Mouse (Mus musculus) left cerebral cortex, adult 11 months (tissue): ENCODE measurements at regions not wholly inside any gene's neighbourhood (a gene's known extent, or its start where the extent isn't known, plus 50 kb on each side); places are given as distances from the start of the nearest gene placed in this dataset.

Experiments used
- DNase-seq: peaks from one replicate; pipeline ENCODE4 v3.0.0; 2022; ENCODE audit warnings: low spot score

DNA sequence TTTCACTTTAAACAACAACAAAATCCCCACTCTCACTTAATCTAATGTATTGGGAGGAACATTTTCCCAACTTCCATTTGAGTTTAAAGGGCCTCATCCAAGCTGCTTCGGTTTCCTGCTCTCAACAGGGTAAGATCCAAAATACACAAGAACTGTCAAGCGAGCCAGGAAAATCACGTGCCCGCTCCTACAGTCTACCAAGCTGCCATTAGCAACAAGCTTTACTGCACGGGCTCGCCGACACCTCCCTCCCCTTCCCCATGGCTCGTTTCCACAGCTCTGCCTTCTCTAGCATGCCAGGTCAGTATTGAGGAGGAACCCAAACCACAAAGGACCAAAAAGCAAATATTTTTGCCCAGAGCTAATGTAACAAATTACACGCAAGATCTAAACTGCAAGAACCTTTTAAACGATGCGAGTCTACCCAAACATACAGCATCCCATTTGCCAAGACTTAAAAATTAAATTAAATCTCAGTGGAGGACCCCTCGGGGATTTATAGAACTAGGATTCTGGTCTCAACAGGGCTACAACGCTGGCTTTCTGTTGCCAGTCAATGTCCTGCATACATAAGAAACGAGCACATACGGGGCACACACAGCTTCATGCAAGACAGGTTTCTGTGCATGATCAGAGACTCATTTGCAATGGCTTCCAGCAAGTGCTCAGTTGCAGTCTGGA lies 435.4 kb upstream of the Jarid2 start:
- no peak for DNase-seq

DNA sequence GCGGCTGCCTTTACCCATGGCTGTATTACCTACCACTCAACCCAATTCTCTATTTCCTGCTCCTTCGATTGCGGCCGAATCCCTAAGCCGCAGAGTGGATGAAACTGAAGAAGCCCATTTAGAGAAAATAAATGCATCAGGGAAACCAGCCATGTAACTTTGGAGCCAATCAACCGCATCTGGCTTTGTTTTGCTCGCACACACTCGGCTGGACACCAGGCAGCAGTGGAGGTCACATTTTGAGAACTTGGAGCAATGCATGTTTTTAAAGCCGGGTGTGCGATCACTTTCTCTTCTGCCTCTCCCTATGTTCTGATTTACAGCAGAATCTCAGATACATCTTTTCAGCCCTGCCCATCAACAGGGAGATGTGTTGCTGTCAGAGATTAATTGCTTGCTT lies 433.7 kb upstream of the Jarid2 start:
- DNase-seq: no peak

DNA sequence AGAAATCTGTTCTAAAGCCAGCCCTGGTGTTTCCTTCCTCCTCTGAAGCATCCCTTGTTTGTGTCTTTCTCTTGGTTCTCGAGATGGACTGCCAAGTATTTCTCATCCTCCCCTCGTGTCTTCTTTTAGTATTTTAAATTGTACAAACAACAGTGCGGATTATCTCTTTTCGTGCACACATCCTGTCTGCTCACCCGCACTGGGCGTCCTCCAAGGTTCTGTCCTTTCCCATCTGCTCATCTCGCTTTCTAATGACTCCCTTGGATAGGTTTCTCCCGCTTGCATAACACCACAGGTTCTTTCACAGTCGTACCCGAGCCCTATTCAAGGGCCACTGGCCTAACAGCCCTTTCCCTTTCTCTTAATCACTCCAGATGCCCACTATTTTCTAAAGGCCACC lies 428.7 kb upstream of the Jarid2 start:
- DNase-seq: no peak

DNA sequence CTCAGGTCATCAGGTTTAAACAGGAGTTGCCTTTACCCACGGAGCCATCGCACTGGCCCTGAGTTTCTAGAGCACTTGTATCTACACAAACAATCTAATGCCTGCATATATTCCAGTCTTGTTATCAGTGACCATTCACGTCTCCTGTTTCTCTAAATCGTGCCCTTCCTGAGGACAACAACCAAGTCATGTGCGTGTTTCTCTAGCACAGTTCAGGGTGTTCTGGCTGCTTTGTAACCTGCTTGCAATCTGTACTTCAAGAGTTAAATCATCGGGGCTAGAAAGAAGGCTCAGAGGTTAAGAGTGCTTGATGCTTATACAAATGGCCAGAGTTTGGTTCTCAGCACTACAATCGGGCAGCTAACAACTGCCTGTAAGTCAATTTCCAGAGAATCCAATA lies 428.1 kb upstream of the Jarid2 start:
- DNase-seq: no peak

DNA sequence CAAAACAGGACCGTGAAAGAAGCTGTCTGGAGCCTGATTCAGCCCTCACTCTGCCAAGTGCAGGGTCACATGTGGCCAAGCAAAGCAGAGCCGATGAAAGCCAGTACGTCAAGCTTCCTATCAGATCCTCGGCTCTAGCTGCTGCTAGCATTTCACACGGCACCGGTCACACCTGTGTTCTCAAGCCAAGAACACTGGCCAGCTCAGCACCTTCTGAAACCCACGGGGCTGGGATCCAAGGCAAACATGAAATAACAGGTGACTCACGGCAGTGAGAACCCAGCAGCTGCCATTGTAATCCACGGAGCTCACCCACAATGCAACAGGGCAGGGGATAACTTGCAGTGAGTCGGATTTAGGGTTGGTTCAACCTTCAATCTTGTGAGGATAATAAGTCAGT lies 427.3 kb upstream of the Jarid2 start:
- DNase-seq: no peak

DNA sequence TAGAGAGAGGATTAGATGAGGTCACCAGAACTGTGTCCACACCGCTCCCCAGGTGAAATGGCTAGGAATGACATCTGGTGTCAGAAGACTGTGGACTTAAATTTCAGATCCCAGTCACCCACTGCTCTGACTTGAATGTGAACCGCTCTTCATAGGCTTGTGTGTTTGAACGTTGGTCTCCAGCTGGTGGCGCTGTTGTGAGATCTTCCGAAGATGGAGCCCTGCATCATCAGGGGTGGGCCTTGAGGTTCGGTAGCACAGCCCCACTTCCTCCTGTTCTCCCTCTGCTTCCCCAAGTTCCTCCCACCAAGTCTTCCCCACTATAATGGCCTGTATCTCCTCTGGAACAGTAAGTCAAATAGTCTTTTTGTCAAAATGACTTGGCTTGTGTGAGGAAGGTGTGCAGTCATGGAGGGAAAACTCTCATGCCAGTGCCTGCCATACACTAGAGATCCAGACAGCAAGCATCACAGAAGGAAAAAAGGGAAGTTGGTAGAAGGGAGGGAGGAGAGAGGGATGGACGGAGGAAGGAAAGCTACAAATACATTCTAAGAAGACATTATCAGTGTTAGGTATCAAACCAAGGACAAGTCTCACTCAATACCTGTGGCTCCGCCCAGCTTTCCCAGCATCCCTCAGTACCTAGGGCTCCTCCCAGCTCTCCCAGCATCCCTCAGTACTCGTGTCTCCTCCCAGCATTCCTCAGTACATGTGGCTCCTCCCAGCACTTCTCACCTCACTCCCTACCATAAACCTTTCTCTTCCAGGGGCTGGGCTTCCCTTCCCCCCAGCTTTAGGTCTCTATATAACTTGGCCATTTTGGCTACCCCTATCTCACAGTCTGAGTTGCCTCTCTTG lies 423.9 kb upstream of the Jarid2 start:
- no peak for DNase-seq

DNA sequence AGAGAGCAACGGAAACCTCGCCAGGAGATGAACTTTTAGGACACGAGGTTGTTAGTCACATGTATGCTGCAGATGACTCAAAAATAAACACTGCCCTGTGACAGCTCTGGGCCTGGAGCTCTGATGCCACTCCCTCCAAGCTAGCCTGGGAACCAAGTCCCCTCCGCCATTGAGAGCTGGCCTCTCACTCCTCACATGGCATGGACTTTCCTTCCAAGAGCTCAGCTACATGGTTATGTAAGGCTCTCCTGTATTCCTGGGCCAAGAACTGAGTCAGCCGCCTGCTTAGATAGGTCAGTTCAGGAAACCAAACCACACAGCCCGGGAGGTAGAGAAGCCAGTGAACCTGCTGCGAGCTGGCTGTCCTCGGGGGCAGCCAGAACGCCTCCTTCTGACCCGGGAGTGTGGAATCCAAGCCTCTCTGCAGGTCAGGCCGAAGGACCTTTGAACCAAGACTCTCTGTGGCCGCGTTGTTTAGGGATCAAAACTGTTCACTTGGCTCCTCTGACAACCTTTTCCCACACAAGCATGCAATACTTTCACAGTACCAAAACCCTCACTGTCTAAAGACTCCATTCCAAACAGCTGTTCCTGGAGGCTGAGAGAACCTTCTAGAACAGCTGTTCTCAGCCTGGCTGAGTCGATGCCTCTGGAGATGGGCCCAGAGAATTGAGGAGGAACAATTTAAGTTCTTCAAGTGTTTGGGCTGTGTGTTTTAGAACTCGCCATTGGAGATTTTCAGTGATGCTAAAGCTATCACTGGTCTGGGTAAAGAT lies 422.8 kb upstream of the Jarid2 start:
- peak; percentile 45 for DNase-seq

DNA sequence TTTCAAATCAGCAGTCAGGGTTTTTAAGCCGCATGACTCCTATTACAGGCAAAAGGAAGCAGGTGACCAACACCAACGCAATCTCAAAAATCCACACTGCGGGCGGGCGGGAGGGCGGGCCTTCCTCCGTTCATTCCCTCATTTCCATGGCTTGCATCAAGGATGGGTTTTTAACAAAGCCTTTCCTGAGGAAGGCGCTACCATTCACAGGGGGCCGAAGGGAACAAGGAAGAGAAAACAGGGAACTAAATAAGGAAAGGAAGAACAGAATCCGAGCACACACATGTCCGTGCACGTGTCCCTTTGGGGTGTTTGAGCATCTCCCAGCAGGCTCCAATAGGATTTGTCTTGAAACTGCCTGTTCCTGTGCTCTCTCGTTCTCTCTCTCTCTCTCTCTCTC lies 421.0 kb upstream of the Jarid2 start:
- DNase-seq: no peak

DNA sequence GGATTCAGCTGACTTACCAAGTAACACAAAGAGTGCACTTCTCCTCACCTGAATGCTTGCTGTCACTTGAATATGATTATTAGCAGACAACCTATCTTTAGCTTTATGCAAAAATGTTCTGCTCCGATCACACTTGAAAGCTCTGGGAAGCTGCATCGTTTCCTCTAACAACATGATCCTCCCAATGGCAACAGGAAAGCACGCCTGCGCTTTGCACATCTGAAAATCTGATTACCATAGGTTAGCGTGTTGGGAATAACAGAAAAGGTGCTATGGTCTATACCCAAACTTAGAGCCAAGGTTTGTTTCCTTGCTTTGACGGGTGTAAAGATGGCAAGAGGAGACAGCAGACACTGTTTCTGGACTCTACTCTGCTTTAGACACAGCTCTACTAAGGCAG lies 417.0 kb upstream of the Jarid2 start:
- no peak for DNase-seq

DNA sequence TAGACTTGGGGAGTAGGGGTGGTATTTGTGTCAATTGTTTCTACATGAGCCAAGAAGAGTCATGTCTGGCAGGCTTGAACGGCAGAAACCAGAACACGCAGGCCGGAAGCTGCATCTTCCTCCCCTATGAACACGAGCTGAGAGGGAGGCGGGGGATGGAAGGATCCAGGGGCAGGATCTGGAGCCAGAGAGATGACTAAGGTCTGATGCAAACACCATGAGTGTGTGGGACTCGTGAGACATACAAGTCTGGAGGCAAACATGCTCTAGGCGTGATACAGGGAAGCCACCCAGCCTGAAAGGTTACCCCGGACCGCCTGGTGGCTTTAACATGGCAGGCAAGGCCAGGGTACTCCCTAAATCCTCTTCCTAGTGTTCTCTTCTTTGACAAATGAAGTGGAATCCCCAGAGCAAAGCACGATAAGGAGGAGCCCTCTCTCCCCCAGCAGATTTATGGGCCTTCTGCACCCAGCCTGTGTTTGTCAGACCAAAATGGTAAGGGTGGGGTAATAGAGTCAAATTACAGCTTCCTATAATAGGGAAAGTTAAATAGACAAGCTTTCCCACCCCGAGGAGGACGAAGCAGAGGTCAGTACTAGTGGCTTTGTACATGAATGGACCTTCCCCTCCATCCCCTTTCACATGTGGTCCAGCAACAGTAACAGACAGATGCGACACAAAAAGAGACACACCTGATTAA lies 412.4 kb upstream of the Jarid2 start:
- no peak for DNase-seq

DNA sequence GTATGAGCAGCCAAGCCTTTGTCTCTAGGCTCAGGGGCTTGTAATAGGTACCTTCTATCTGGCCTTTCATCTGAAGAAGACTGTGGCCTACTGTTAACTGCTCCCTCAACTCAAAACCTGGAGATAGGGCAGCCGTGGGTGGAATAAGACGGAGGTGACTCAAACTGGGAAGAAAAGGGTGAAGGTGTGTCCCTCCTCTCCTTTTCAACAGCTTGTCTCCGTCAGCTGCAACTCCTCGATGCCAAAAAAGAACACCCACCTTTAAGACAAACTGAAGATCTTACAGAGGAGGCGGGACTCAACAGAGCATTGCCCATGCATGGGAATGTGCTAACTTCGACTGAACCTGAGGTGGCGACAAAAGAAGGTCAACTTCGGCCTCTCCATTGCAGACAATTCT lies 411.7 kb upstream of the Jarid2 start:
- no peak for DNase-seq

DNA sequence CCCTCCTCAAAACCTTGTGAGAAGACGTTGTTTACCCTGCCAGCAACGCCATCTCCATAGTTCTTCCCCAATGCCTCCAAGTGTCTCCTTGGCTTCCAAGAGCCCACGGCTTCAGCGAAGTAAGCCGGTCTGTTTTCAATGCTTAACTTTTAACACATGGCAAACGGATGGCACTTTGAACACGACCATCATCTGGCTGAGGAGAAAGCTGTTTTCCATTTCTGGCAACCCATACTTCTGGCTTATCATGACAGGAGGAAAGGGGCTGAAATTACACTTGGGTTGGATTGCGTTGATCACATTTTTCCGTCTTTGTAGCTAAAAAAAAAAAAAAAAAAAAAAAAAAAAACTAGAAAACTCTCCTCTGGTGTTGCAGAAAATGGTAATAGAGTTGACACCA lies 410.2 kb upstream of the Jarid2 start:
- no peak for DNase-seq

DNA sequence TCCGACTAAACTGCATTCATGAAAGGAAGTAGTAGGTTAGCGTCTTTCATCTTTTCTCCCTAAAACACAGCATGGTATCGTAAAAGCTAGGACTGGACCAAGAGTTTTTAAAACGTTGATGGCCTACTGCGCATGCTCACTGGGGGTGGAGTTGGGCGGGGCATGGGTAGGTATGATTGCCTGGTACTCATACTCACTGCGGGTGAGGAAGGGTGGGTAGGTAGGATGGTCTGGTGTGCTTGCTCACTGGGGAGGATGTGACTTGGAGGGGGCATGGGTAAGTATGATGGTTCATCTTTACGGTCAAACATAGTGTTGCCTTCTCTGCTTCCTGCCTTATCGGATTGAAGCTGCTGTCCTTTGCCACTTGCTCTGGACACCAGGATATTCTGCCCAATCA lies 409.8 kb upstream of the Jarid2 start:
- no peak for DNase-seq

DNA sequence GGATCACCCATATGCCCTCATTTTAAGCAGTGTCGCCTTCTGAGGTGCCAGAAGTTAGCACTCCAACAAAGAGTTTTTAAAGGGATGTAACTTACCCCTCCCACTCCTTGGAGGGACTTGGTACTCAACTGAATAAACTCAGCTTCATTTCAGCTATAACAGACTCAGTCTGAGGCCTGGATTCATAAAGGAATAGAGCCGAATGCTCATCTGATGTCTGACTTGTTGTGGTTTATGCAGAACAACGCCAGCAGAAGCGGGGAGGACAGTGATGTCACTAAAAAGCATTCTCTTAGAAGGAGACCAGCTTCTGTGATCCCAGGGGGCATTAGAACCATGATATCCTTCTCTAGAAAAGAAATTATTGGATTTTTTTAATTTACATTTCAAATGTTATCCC lies 409.0 kb upstream of the Jarid2 start:
- DNase-seq: no peak

DNA sequence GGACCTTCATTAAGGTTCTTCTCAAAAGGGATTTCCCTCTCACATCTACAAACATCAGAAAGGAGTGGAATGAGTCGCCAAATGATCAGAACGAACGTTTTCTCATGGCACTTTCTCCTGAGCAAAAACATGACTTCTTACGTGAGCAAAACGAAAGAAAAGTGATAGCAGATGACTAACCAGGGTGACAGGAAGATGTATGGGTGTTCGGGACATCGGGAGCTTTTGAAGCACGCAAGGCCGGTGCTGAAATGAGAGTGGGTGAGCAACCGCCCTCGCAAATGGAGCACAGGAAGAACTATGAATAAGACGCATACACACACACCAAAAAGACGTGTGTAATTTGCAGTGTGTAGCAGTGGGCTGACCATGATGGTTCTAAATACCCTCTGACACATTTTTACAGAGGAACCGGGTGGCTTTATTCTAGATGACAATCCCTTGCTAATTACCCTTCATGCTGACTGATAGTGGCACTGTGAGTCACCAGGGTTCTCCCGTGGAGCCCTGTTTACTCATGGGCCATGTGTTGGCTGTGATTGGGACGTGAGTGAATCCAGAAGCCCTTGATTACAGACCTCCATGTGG lies 408.2 kb upstream of the Jarid2 start:
- no peak for DNase-seq

DNA sequence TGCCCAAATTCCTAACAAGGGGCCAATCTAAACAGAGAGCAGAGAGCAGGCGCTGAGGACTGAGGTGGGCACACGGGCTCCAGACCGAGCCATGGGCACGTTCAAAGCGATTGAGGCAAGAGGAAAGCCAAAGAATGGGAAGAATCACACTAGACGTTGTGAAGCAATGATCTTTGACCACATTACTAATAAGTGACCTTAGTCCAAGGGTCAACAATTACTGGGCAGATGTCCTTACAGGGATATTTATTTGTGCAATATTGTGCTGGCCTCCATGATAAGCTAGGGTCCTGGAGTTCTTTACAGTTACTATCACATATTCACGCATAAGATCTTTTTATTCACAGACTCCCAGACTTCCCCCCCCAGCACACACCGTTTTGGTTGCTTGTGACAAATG lies 400.9 kb upstream of the Jarid2 start:
- no peak for DNase-seq

DNA sequence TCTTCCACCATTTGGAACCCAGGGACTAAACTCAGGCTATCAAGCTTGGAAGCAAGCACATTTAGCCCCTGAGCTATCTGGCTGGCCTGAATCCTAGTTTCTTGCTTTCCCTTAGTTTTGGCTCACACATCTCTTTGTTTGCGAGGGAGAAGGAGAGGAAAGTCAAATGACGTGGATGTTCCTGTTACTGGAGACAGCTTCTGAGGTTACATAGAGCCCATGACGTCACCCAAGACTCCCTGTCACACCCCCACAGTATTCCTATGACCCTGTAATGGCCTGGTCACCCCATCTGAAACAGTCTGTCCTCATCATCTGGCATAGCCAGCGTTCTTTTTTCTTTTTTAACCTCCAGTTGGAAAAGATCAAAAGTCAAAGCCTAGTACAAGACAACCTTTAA lies 400.1 kb upstream of the Jarid2 start:
- no peak for DNase-seq

DNA sequence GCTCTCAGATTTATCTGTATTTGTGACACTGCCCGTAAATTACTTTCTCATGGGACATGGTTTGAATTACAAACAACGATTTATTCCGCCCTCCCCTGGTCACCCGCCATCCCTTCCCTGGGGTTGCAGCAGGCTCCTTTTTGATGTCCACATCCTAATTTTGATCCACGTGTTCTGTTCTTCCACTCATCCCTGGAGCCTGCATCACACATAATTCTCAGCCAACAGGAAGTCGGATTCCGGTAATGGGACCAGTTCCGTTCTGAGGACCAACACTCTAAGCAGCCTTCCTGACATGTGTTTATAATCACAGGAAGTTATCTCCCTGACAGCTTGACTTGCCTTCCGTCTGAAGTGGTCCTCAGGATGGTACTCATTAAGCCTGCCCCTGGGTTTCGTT lies 399.6 kb upstream of the Jarid2 start:
- DNase-seq: no peak

DNA sequence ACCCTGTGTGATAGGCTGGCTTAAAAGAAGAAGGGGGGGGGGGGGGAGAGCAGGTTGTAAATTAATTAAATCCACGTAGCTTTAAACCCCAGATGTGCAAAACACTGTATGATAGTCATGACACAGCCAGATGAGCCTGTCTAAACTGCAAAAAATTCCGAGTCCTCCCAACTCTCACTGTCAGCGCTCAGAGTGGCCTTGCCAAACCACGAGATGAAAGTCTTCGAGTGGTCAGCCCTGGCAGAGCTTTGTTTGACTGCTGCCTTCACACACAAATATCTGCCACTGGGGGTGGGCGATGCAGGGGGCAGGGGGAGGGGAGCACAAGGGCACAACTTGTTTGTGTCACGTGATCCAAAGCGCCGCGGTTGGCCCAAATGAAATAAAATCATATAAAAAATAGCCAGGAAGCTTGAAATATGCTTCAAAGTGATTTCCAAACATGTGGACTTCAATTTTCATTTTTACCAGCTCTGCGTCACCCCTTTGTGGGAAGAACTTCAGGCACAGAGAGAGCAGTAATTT lies 396.5 kb upstream of the Jarid2 start:
- no peak for DNase-seq

DNA sequence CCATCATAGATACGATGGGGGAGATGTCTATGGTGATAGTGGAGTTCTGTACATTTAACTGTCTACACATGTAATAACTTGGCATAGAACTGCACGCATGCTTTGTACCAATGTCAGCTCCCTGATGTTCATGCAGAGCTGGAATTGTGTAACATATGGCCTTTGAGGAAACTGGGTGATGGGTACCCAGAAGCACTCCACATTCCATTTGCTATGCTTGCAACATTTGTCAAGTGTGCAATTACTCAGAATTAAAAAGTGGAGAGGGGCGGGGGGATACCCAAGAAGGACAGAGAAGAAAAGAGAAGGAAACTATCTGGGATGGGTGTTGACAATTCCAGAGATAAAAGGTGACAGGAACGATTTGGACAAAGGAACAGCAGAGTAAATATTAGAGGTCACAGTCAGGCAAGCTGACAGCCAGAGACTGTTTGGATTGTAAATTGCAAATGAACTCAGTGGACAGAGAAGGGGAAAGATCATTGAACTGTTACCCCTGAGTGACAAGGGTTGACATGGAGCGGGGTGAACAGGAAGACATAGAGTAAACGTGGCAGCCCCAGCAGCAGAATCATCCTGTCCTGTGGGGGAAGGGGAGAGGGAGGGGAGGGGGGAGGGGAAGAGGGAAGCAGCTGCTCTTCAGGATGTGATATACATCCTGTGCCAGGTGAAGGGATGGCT lies 390.1 kb upstream of the Jarid2 start:
- no peak for DNase-seq

DNA sequence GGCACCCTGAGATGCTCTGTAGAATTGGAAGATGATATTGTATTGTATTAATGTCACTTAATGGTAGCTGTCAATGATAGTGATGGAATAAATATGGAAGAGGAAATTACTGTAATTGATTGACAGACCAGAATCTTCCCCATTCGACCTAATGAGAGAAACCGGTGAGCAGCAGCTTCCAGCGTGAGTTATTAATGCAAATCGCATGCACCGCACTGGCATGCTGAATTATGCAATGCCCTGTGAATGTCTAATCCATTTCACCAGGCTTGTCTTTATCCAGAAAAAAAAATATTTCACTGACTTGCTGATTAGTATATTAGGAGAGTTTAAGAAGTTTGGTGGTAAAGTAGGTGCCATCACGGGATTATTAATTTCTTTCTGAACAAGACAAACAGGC lies 384.2 kb upstream of the Jarid2 start:
- no peak for DNase-seq
